Comparison of ENCODE assay signal across 1 mouse cellular context in the genomic region with DNA sequence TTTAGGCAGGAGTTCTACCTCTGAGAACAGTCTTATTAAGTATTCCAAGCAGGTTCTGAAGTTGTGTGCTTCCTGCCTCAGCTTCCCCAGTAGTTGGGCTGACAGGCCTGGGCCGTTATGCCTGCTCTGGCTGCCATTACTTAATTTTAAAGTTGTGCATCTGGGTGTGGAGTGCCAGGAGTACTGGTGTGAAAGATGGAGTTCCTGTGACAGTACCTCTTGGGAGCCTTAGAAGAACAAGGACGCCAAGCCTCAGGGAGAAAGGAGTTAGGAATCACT.
TF ChIP-seq lines count a peak whose summit lies in the region.

No protein-coding gene starts in this region.

TF ChIP-seq in CH12.LX, 34 proteins besides CTCF, POLR2A, EP300 and RAD21 (continued from another document):
- TF ChIP-seq TBP (conservative IDR thresholded peaks at IDR 0.05; ENCODE audit: low read depth, low read length) (no peak), NELFE (IDR thresholded peaks at IDR 0.05; ENCODE audit: low read depth, low read length) (no peak), RCOR1 (conservative IDR thresholded peaks at IDR 0.05; ENCODE audit: low read depth, low read length) (no peak), E2F4 (IDR thresholded peaks at IDR 0.05; ENCODE audit: insufficient replicate concordance, low read depth, low read length) (no peak), UBTF (IDR thresholded peaks at IDR 0.05; ENCODE audit: low read depth, low read length) (no peak)
